Mouse (Mus musculus): ENCODE data around the gene Ptch1. TPM values are rescaled to one million over a fixed set of nuclear protein-coding genes. Genes with fewer than 3 reads are reported as not detected.

Gene Ptch1
- polyA plus RNA-seq, 1 experiment from 2014 or later = 13.8 TPM

GRCm38 (mm10) chr13:63551552-63552290, 21.7 kb downstream of the Ptch1 start:
- H3K27me3 ChIP-seq = no peaks in the 10 kb centered on the region
- POLR2A ChIA-PET = interaction anchor here (1.2 kb wide), 1 partner anchor 11 kb away, joined by 3 read pairs; no protein-coding TSS in a partner anchor
- TF ChIP-seq CTCF (IDR thresholded peaks at IDR 0.05) = no peak
- CTCF ChIA-PET = interaction anchor here (1.1 to 1.3 kb wide), 2 partner anchors 10 to 32 kb away, joined by 3 to 6 read pairs; no protein-coding TSS in a partner anchor
- ATAC-seq = no peak
- in situ Hi-C loops (cut with MboI; ENCODE audit: low pct_unique_long_range_greater_than_20kb) = no loop called here
- no peak for DNase-seq (ENCODE audit: low read depth, low spot score)

- H3K27me3 ChIP-seq = no peaks in the 10 kb centered on the region
- POLR2A ChIA-PET = no interaction called here
- CTCF ChIA-PET = interaction anchor here (1.1 kb wide), 1 partner anchor 31 kb away, joined by 3 read pairs; no protein-coding TSS in a partner anchor
- no peak for TF ChIP-seq CTCF (IDR thresholded peaks at IDR 0.05)
- in situ Hi-C loops (cut with MboI; ENCODE audit: low pct_unique_long_range_greater_than_20kb) = no loop called here
- DNase-seq (ENCODE audit: low read depth, low spot score) (no peak), ATAC-seq (no peak)
Observed at GRCm38 (mm10) chr13:63550367-63550766, 23.0 kb downstream of the Ptch1 start.

GRCm38 (mm10) chr13:63549210-63549609, 24.2 kb downstream of the Ptch1 start:
- POLR2A ChIA-PET = no interaction called here

GRCm38 (mm10) chr13:63548571-63548970, 24.8 kb downstream of the Ptch1 start:
- ATAC-seq (no peak), DNase-seq (ENCODE audit: low read depth, low spot score) (no peak)
- in situ Hi-C loops (cut with MboI; ENCODE audit: low pct_unique_long_range_greater_than_20kb) = no loop called here
- POLR2A ChIA-PET = no interaction called here
- H3K27me3 ChIP-seq = no peaks in the 10 kb centered on the region
- CTCF ChIA-PET = no interaction called here
- no peak for TF ChIP-seq CTCF (IDR thresholded peaks at IDR 0.05)

More at GRCm38 (mm10) chr13:63549210-63549609, 24.2 kb downstream of the Ptch1 start:
- TF ChIP-seq CTCF (IDR thresholded peaks at IDR 0.05) = no peak
- H3K27me3 ChIP-seq = no peaks in the 10 kb centered on the region
- ATAC-seq (no peak), DNase-seq (ENCODE audit: low read depth, low spot score) (no peak)
- in situ Hi-C loops (cut with MboI; ENCODE audit: low pct_unique_long_range_greater_than_20kb) = no loop called here
- CTCF ChIA-PET = no interaction called here

- ATAC-seq = no peak
- H3K27me3 ChIP-seq = no peaks in the 10 kb centered on the region
- in situ Hi-C loops (cut with MboI; ENCODE audit: low pct_unique_long_range_greater_than_20kb) = no loop called here
- ChIA-PET POLR2A (no interaction called here), CTCF (no interaction called here)
- no peak for DNase-seq (ENCODE audit: low read depth, low spot score)
- TF ChIP-seq CTCF (IDR thresholded peaks at IDR 0.05) = no peak
Observed at GRCm38 (mm10) chr13:63545291-63545690, 28.1 kb downstream of the Ptch1 start.

GRCm38 (mm10) chr13:63544967-63545253, 28.5 kb downstream of the Ptch1 start:
- no peak for TF ChIP-seq CTCF (IDR thresholded peaks at IDR 0.05)
- ChIA-PET CTCF (no interaction called here), POLR2A (no interaction called here)
- DNase-seq (ENCODE audit: low read depth, low spot score) = no peak
- in situ Hi-C loops (cut with MboI; ENCODE audit: low pct_unique_long_range_greater_than_20kb) = no loop called here
- H3K27me3 ChIP-seq = no peaks in the 10 kb centered on the region
- ATAC-seq = no peak

GRCm38 (mm10) chr13:63544119-63544966, 29.1 kb downstream of the Ptch1 start:
- ChIA-PET CTCF (no interaction called here), POLR2A (interaction anchor here (0.7 kb wide), 1 partner anchor 12 kb away, joined by 5 read pairs; no protein-coding TSS in a partner anchor)
- ATAC-seq (no peak), DNase-seq (ENCODE audit: low read depth, low spot score) (no peak)
- in situ Hi-C loops (cut with MboI; ENCODE audit: low pct_unique_long_range_greater_than_20kb) = no loop called here
- no peak for TF ChIP-seq CTCF (IDR thresholded peaks at IDR 0.05)
- no peaks in the 10 kb centered on the region for H3K27me3 ChIP-seq

- ATAC-seq (no peak), DNase-seq (ENCODE audit: low read depth, low spot score) (no peak)
- CTCF ChIA-PET = no interaction called here
- no peak for TF ChIP-seq CTCF (IDR thresholded peaks at IDR 0.05)
- POLR2A ChIA-PET = interaction anchor here (0.7 kb wide), 1 partner anchor 12 kb away, joined by 5 read pairs; no protein-coding TSS in a partner anchor
- H3K27me3 ChIP-seq = no peaks in the 10 kb centered on the region
- in situ Hi-C loops (cut with MboI; ENCODE audit: low pct_unique_long_range_greater_than_20kb) = no loop called here
Observed at GRCm38 (mm10) chr13:63543459-63543858, 29.9 kb downstream of the Ptch1 start.

- no peak for DNase-seq (ENCODE audit: low read depth, low spot score)
- in situ Hi-C loops (cut with MboI; ENCODE audit: low pct_unique_long_range_greater_than_20kb) = no loop called here
- POLR2A ChIA-PET = no interaction called here
Observed at GRCm38 (mm10) chr13:63542796-63543384, 30.5 kb downstream of the Ptch1 start.

GRCm38 (mm10) chr13:63541510-63541909, 31.9 kb downstream of the Ptch1 start:
- no peak for DNase-seq (ENCODE audit: low read depth, low spot score)

More at GRCm38 (mm10) chr13:63542796-63543384, 30.5 kb downstream of the Ptch1 start:
- no peak for ATAC-seq
- CTCF ChIA-PET = no interaction called here
- H3K27me3 ChIP-seq = no peaks in the 10 kb centered on the region
- TF ChIP-seq CTCF (IDR thresholded peaks at IDR 0.05) = no peak

GRCm38 (mm10) chr13:63540584-63540983, 32.8 kb downstream of the Ptch1 start:
- TF ChIP-seq CTCF (IDR thresholded peaks at IDR 0.05) = no peak
- DNase-seq (ENCODE audit: low read depth, low spot score) = no peak
- no peaks in the 10 kb centered on the region for H3K27me3 ChIP-seq
- CTCF ChIA-PET = no interaction called here
- no peak for ATAC-seq
- POLR2A ChIA-PET = no interaction called here
- in situ Hi-C loops (cut with MboI; ENCODE audit: low pct_unique_long_range_greater_than_20kb) = no loop called here

More at GRCm38 (mm10) chr13:63541510-63541909, 31.9 kb downstream of the Ptch1 start:
- no peak for ATAC-seq
- CTCF ChIA-PET = no interaction called here
- H3K27me3 ChIP-seq = no peaks in the 10 kb centered on the region
- TF ChIP-seq CTCF (IDR thresholded peaks at IDR 0.05) = no peak
- POLR2A ChIA-PET = no interaction called here
- in situ Hi-C loops (cut with MboI; ENCODE audit: low pct_unique_long_range_greater_than_20kb) = no loop called here

Measured in Patski (cell line).